Mouse (Mus musculus) colon, adult 2 months (tissue): ENCODE results near the gene Zfp112. TPM values are rescaled to one million over a fixed set of nuclear protein-coding genes. Genes with fewer than 3 reads are reported as not detected.

Source experiments
- polyA plus RNA-seq: library from polyadenylated mRNA; depleted of rRNA; stranded (reverse); fragments of >200 nt; gene quantifications from 2 replicates; pipeline ENCODE4 v1.2.3, GENCODE M21; 2012; rRNA removed

The Zfp112 gene
- polyA plus RNA-seq = 0.88 and 1.3 TPM in 2 replicates

DNA sequence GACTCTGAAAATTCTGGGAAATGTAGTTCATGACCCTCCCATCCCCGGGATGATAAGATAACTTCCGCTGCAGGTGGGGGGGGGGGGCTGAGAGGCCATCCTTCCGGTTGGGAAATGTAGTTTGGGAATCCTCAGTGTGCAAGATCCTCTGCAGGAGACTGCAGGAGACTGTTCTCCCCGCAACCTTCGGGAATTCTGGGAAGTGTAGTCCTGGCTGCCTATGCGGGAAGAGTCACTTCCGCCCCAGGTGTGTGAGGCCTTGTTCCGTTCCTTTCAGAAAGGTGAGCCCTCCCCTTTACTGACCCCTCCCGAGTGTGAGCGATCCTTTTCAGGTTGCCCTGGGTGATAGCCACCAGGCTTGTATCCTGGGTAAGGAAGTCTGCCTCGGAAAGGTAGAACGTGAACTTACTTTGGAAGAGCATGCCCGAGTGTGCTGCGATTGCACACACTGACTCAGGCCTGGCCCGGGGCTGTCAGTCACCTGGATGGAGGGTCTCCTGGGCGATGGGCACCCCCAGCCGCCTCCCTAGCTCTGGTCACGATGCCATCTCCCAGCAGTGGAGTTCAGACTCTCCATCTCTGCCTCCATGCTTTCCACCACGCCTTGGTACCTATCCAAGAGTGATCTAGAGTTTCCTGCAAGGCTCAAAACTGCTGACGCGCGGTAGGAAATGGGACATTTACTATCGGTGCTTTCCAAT, at the start of gene Zfp112:
Zfp112 (plus strand) TSS at position 159 of the 701 bp plus-strand sequence.

DNA sequence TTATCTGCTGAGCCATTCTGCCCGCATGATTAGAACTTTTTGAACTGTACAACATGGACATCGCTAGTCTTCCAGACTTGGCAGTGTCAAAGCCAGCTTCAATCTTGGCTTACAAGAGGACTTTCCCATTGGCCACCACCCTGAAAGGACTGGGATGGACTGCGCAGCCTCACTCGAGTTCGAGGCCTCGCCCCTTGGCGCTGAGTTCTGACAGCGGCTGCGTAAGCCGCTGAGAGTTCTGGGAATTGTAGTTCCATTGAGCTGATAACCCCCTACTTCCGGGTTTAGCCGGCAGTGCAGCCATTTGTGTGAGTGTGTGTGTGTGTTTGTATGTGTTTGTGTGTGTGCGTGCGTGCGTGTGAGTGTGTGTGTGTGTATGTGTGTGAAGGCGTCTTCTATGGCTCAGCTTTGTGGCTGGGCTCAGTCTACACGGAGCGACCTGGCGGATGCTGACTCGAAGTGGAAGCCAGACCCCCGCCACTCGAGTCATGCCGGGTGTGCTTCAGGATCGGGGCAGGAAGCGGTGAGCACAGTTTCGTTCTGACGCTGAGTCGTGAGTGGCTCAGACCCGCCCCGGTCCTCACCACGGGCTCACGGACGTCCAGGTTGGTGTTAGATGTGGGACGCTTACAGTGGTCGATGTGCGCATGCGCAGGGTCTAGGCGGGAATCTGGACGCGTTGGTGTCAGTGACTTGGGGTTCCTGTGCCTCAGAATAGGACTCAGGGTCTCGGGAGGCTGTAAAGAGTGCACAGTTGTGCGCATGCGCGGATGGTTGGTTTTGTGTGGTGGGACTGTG, 30.3 kb upstream of the Zfp112 start, which contains the start of gene Zfp180:
Zfp180 (plus strand) TSS at position 291 of the 798 bp plus-strand sequence.

DNA sequence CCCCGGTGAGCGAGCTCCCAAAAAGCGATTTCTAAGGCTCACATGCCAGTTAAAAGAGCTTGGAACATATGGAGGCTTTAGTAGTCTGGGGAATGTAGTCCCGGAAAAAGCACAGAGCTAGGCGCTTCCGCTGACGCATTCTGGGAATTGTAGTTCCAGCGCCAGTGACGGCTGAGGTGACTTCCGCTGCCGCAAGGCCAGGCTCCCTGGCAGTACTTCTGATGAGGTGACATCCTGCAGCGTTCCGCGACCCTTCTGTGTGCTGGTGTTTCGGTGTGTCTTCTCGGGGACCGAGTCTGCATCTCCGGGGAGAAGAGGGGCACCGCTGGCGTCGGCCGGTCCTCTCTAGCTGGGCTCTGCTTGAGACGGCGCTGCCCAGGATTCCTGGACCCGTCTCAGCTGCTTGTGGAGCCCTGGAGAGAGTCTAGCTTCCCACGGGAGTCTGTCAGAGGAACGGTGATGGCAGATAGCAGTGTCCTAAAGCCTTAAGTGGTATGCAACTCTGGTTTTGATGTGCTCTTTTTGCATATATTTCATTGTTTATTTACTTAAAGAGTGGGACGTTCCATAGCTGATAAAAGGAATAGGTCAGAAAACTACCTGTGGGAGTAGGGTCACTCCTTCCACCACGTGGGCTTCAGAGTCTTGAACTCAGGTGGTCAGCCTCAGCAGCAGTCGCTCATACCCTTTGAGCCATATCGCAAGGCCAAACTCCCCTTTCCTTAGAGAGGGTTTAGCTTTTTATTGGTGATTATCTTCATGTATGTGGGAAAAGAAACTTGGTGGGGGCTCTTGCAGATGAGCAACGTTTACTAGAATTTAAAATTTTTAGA, 22.1 kb downstream of the Zfp112 start, which contains the start of gene Zfp235:
Zfp235 (plus strand) TSS at position 174 of the 833 bp plus-strand sequence.

DNA sequence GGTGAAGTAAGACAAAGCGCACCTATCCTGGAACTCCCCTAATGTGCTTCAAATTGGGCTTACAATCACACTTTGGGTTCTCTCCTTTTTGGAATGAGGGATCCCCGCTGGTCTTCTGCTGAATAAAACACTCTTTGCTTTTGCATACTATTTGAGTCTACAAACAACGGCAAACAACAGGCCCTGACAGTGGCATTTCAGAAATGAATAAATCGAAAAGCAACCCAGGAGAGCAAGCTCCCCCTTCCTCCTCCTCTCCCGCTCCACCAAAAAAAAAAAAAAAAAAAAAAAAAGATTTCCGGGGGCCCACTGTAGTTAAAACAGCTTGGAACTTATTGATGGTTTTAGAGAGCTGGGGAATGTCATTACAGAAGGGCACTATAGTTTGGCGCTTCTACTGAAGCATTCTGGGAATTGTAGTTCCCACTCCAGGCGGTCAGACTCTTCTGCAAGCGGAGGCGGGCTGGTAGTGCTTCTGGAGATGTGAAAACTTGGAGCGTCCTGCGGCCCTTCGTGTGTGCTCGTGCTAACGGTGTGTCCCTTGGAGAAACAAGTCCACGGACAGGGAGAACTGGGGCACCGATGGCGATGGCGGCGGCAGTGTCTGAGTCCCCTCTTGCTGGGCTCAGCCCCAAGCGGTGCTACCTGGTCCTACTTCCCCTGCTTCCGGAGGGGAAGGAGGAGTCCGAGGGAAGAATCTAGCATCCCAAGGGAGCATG, 62.7 kb downstream of the Zfp112 start, which contains the start of gene Zfp114:
Zfp114 (plus strand) TSS at position 443 of the 719 bp plus-strand sequence.

Other genes with a start within 250 kb of the Zfp112 start
- not detected in 2 replicates for gene Vmn1r177, start 245.9 kb upstream of the Zfp112 start, polyA plus RNA-seq
- not detected in 2 replicates for gene Vmn1r178, start 220.3 kb upstream of the Zfp112 start, polyA plus RNA-seq
- not detected in 2 replicates for gene Vmn1r179, start 185.3 kb upstream of the Zfp112 start, polyA plus RNA-seq
- gene Vmn1r180, start 161.7 kb upstream of the Zfp112 start, polyA plus RNA-seq = not detected in 2 replicates
- gene Vmn1r181, start 137.7 kb upstream of the Zfp112 start, polyA plus RNA-seq = not detected in 2 replicates
- not detected in 2 replicates for gene V1rd19, start 110.6 kb upstream of the Zfp112 start, polyA plus RNA-seq
- gene Vmn1r183, start 59.1 kb upstream of the Zfp112 start, polyA plus RNA-seq = not detected in 2 replicates
- gene Zfp180, start 30.4 kb upstream of the Zfp112 start, polyA plus RNA-seq = 8.2 and 9.9 TPM in 2 replicates
- gene Zfp235, start 21.9 kb downstream of the Zfp112 start, polyA plus RNA-seq = 4.0 and 5.8 TPM in 2 replicates
- gene Zfp114, start 62.7 kb downstream of the Zfp112 start, polyA plus RNA-seq = 0.14 and 0.20 TPM in 2 replicates
- gene Zfp111, start 99.1 kb downstream of the Zfp112 start, polyA plus RNA-seq = 1.4 TPM in 2 replicates
- 0.93 and 1.0 TPM in 2 replicates for gene Zfp109, start 125.2 kb downstream of the Zfp112 start, polyA plus RNA-seq
- gene Zfp108, start 142.5 kb downstream of the Zfp112 start, polyA plus RNA-seq = 0.55 and 0.73 TPM in 2 replicates
- gene Zfp93, start 158.1 kb downstream of the Zfp112 start, polyA plus RNA-seq = 1.4 and 1.6 TPM in 2 replicates
- 4.3 and 4.9 TPM in 2 replicates for gene Zfp61, start 188.9 kb downstream of the Zfp112 start, polyA plus RNA-seq
- 4.4 TPM in 2 replicates for gene Zfp94, start 204.4 kb downstream of the Zfp112 start, polyA plus RNA-seq
- 1.5 and 1.9 TPM in 2 replicates for gene Tescl, start 221.6 kb downstream of the Zfp112 start, polyA plus RNA-seq
- gene Lypd5, start 236.9 kb downstream of the Zfp112 start, polyA plus RNA-seq = not detected in 2 replicates